Mouse (Mus musculus): ENCODE data around the gene Anxa11. TPM values are rescaled to one million over a fixed set of nuclear protein-coding genes. Genes with fewer than 3 reads are reported as not detected.
A peak's percentile ranks its signal among the peaks of the same experiment; 100 is the strongest.
"Not testable (repeated sequence)": the region's sequence is repeated elsewhere in the genome, so short reads cannot be mapped to it uniquely, and the experiment has no call there.

The Anxa11 gene
- total and polyA plus RNA-seq, 2 experiments: 11.7 to 30.5 TPM

- peak; percentile 59 for DNase-seq (ENCODE audit: extremely low read depth, low read depth, low spot score)
- WGBS: 23% methylated on average over 19 of the region's 19 CpGs
- H3K4me3 ChIP-seq (ENCODE audit: insufficient read depth, low read depth, low read length): no peak overlapping the region
- H3K9ac ChIP-seq (ENCODE audit: low read depth, low read length): no peak overlapping the region
- peaks cover 4% of the 10 kb centered on the region; the same call in 1 of the 2 replicates for H3K4me1 ChIP-seq (ENCODE audit: control insufficient read depth, insufficient read depth, low read length)
- no peak overlapping the region for H3K27ac ChIP-seq (replicated peaks; ENCODE audit: insufficient read depth, low read depth, low read length)
- TF ChIP-seq CTCF (IDR thresholded peaks at IDR 0.05; ENCODE audit: low read depth, low read length) (peak; percentile 99), POLR2A (IDR thresholded peaks at IDR 0.05; ENCODE audit: extremely low read depth, insufficient read depth, low read length) (no peak)
- H3K27me3 ChIP-seq (ENCODE audit: control insufficient read depth, insufficient read depth, low read length): no peaks in the 10 kb centered on the region
- H3K79me2 ChIP-seq (ENCODE audit: control insufficient read depth, insufficient read depth, low read length): no peaks in the 10 kb centered on the region
- no peaks in the 10 kb centered on the region for H3K36me3 ChIP-seq (ENCODE audit: control insufficient read depth, insufficient read depth, low read length)
Observed at GRCm38 (mm10) chr14:25800166-25800960, 41.6 kb upstream of the Anxa11 start.

GRCm38 (mm10) chr14:25802511-25802910 is 39.4 kb upstream of the Anxa11 start:
- no peak overlapping the region for H3K9ac ChIP-seq (ENCODE audit: low read depth, low read length)
- H3K27ac ChIP-seq (replicated peaks; ENCODE audit: insufficient read depth, low read depth, low read length): no peak overlapping the region
- no peaks in the 10 kb centered on the region for H3K27me3 ChIP-seq (ENCODE audit: control insufficient read depth, insufficient read depth, low read length)
- no peaks in the 10 kb centered on the region for H3K79me2 ChIP-seq (ENCODE audit: control insufficient read depth, insufficient read depth, low read length)
- H3K4me1 ChIP-seq (ENCODE audit: control insufficient read depth, insufficient read depth, low read length): peaks cover 8% of the 10 kb centered on the region
- no peak for DNase-seq (ENCODE audit: extremely low read depth, low read depth, low spot score)
- H3K36me3 ChIP-seq (ENCODE audit: control insufficient read depth, insufficient read depth, low read length): no peaks in the 10 kb centered on the region
- TF ChIP-seq POLR2A (IDR thresholded peaks at IDR 0.05; ENCODE audit: extremely low read depth, insufficient read depth, low read length): no peak
- TF ChIP-seq CTCF (IDR thresholded peaks at IDR 0.05; ENCODE audit: low read depth, low read length): no peak
- H3K4me3 ChIP-seq (ENCODE audit: insufficient read depth, low read depth, low read length): no peak overlapping the region

- Histone ChIP-seq H3K27ac (replicated peaks; ENCODE audit: insufficient read depth, low read depth, low read length) (no peak overlapping the region), H3K79me2 (ENCODE audit: control insufficient read depth, insufficient read depth, low read length) (no peaks in the 10 kb centered on the region), H3K27me3 (ENCODE audit: control insufficient read depth, insufficient read depth, low read length) (no peaks in the 10 kb centered on the region), H3K4me3 (ENCODE audit: insufficient read depth, low read depth, low read length) (no peak overlapping the region), H3K9ac (ENCODE audit: low read depth, low read length) (no peak overlapping the region), H3K36me3 (ENCODE audit: control insufficient read depth, insufficient read depth, low read length) (no peaks in the 10 kb centered on the region), H3K4me1 (ENCODE audit: control insufficient read depth, insufficient read depth, low read length) (peaks cover 8% of the 10 kb centered on the region)
- TF ChIP-seq POLR2A (IDR thresholded peaks at IDR 0.05; ENCODE audit: extremely low read depth, insufficient read depth, low read length): no peak
- no peak for TF ChIP-seq CTCF (IDR thresholded peaks at IDR 0.05; ENCODE audit: low read depth, low read length)
- no peak for DNase-seq (ENCODE audit: extremely low read depth, low read depth, low spot score)
- WGBS: 81% methylated on average over 3 of the region's 3 CpGs
Observed at GRCm38 (mm10) chr14:25803246-25803809, 38.6 kb upstream of the Anxa11 start.

GRCm38 (mm10) chr14:25805871-25806270 is 36.1 kb upstream of the Anxa11 start:
- H3K27ac ChIP-seq (replicated peaks; ENCODE audit: insufficient read depth, low read depth, low read length): no peak overlapping the region
- TF ChIP-seq CTCF (IDR thresholded peaks at IDR 0.05; ENCODE audit: low read depth, low read length) (no peak), POLR2A (IDR thresholded peaks at IDR 0.05; ENCODE audit: extremely low read depth, insufficient read depth, low read length) (no peak)
- H3K27me3 ChIP-seq (ENCODE audit: control insufficient read depth, insufficient read depth, low read length): no peaks in the 10 kb centered on the region
- H3K4me3 ChIP-seq (ENCODE audit: insufficient read depth, low read depth, low read length): no peak overlapping the region
- DNase-seq (ENCODE audit: extremely low read depth, low read depth, low spot score): peak; percentile 81
- H3K36me3 ChIP-seq (ENCODE audit: control insufficient read depth, insufficient read depth, low read length): no peaks in the 10 kb centered on the region
- H3K79me2 ChIP-seq (ENCODE audit: control insufficient read depth, insufficient read depth, low read length): no peaks in the 10 kb centered on the region
- H3K4me1 ChIP-seq (ENCODE audit: control insufficient read depth, insufficient read depth, low read length): peaks cover 8% of the 10 kb centered on the region
- WGBS: 65% methylated on average over 7 of the region's 7 CpGs
- no peak overlapping the region for H3K9ac ChIP-seq (ENCODE audit: low read depth, low read length)

GRCm38 (mm10) chr14:25806561-25806960 is 35.4 kb upstream of the Anxa11 start:
- TF ChIP-seq POLR2A (IDR thresholded peaks at IDR 0.05; ENCODE audit: extremely low read depth, insufficient read depth, low read length) (no peak), CTCF (IDR thresholded peaks at IDR 0.05; ENCODE audit: low read depth, low read length) (no peak)
- no peaks in the 10 kb centered on the region for H3K36me3 ChIP-seq (ENCODE audit: control insufficient read depth, insufficient read depth, low read length)
- H3K27me3 ChIP-seq (ENCODE audit: control insufficient read depth, insufficient read depth, low read length): no peaks in the 10 kb centered on the region
- WGBS: 85% methylated on average over 7 of the region's 7 CpGs
- H3K79me2 ChIP-seq (ENCODE audit: control insufficient read depth, insufficient read depth, low read length): no peaks in the 10 kb centered on the region
- no peak for DNase-seq (ENCODE audit: extremely low read depth, low read depth, low spot score)
- H3K27ac ChIP-seq (replicated peaks; ENCODE audit: insufficient read depth, low read depth, low read length): no peak overlapping the region
- no peak overlapping the region for H3K9ac ChIP-seq (ENCODE audit: low read depth, low read length)
- H3K4me1 ChIP-seq (ENCODE audit: control insufficient read depth, insufficient read depth, low read length): peaks cover 8% of the 10 kb centered on the region
- no peak overlapping the region for H3K4me3 ChIP-seq (ENCODE audit: insufficient read depth, low read depth, low read length)

GRCm38 (mm10) chr14:25811026-25811425 is 30.9 kb upstream of the Anxa11 start:
- H3K4me1 ChIP-seq (ENCODE audit: control insufficient read depth, insufficient read depth, low read length); H3K9ac ChIP-seq (ENCODE audit: low read depth, low read length); H3K79me2 ChIP-seq (ENCODE audit: control insufficient read depth, insufficient read depth, low read length); H3K36me3 ChIP-seq (ENCODE audit: control insufficient read depth, insufficient read depth, low read length); H3K4me3 ChIP-seq (ENCODE audit: insufficient read depth, low read depth, low read length); H3K27ac ChIP-seq (replicated peaks; ENCODE audit: insufficient read depth, low read depth, low read length); H3K27me3 ChIP-seq (ENCODE audit: control insufficient read depth, insufficient read depth, low read length); DNase-seq (ENCODE audit: extremely low read depth, low read depth, low spot score): not testable (repeated sequence)
- 86% methylated on average over 1 of the region's 1 CpGs for WGBS

Data from liver, adult 2 months (tissue).